Mouse (Mus musculus): Measurements from ENCODE around the gene Igf1r.

DNA sequence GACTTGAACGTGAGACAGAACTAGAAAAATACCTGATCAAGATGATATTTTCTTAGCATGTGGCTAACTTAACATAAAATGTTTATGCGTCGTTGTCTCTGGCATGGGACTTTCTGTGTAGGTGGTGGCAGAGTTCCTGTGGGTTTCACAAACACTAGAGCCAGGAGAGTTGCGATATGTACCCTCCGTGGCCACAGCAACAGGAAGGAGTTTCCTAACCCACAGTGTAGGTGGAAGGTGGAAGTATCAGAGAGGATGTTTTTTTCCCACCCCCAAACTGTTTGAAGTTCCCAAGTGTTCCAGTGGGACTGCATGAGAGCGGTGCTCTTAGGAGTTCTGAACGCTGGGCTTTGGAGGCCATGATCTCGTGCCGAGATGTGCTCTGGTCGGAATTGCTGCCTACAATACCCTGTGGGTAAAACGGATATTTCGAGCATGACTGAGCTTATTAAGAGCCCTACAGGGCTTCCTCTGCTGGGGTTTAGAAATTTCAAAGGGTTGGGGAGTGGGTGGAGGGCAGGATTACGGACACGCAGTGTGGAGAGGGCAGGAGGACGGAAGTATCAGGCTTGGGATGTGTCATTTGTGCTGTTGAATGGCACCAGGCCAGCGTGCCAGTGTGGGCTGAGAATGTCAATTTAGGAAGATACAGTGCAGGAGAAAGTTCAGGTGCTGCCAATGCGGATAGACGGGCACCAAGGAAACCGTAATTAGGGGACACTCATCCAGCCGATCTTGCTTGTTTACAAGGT is 195.8 kb downstream of the Igf1r start:
- TF ChIP-seq GATA1 (IDR thresholded peaks at IDR 0.05; ENCODE audit: borderline replicate concordance, low read length): no peak
- TF ChIP-seq CTCF (IDR thresholded peaks at IDR 0.05; ENCODE audit: low read depth, low read length): no peak
- TF ChIP-seq TAL1 (conservative IDR thresholded peaks at IDR 0.05; ENCODE audit: low read depth, low read length): no peak
- no peak for TF ChIP-seq POLR2AphosphoS5 (IDR thresholded peaks at IDR 0.05; ENCODE audit: insufficient replicate concordance, low read depth, low read length)
- TF ChIP-seq GATA2 (IDR thresholded peaks at IDR 0.05; ENCODE audit: borderline replicate concordance, low read depth, low read length): no peak
